Mouse (Mus musculus): Measurements from ENCODE around the gene Tssc4. TPM values are rescaled to one million over a fixed set of nuclear protein-coding genes. Genes with fewer than 3 reads are reported as not detected.

Gene Tssc4
- total RNA-seq, 2 experiments from 2014 or later, result 13.8 to 19.6 TPM

DNA sequence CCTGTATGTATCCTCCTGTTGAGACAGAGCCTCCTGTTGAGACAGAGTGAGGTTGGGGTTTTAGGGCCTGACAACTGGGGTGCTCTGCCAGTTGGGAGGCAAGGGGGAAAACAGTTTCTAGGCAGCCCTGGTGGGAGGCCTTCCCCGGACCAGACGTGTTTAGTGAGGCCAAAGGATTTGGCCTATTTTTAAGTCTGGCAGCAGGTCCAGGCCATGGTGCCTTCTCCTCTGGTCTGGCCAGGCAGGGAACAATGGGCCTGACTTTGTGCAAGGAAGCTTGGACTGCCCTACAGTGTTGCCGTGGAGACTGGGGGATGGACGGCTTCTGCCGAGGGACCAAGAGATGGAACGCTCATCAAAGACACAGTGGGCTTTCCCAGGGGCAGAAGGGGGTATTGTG lies 4.8 kb upstream of the Tssc4 start:
- intact Hi-C loops (cut with DNase I), result no loop called here
- DNase-seq (ENCODE audit: low spot score), result no peak

- DNase-seq (ENCODE audit: low spot score), result no peak
- intact Hi-C loops (cut with DNase I), result no loop called here
These were observed 3.4 kb upstream of the Tssc4 start for GRCm38 (mm10) chr7:143065692-143066091.

- intact Hi-C loops (cut with DNase I), result no loop called here
These were observed 1.6 kb upstream of the Tssc4 start for GRCm38 (mm10) chr7:143067469-143067868.

DNA sequence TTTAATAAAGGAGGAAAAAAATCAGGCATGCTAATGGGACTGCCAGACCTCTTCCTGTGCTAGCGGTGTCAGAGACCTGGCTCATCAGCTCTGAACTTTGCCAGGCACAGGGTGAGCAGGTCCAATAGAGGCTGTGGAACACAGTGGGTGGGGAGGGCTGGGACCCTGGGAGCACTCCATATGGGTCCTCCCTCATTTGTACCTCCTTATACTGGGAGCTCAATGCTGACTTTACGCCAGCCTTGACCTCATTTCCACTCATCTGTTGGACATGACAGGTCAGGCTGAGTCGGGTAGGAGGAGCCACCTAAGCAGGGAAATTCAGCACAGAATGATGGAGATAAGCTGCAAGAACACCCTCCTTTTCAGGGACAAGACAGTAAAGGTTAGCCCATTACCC lies 1.2 kb upstream of the Tssc4 start:
- intact Hi-C loops (cut with DNase I), result no loop called here
- DNase-seq (ENCODE audit: low spot score), result no peak

More at GRCm38 (mm10) chr7:143067469-143067868, 1.6 kb upstream of the Tssc4 start:
- DNase-seq (ENCODE audit: low spot score), result no peak

DNA sequence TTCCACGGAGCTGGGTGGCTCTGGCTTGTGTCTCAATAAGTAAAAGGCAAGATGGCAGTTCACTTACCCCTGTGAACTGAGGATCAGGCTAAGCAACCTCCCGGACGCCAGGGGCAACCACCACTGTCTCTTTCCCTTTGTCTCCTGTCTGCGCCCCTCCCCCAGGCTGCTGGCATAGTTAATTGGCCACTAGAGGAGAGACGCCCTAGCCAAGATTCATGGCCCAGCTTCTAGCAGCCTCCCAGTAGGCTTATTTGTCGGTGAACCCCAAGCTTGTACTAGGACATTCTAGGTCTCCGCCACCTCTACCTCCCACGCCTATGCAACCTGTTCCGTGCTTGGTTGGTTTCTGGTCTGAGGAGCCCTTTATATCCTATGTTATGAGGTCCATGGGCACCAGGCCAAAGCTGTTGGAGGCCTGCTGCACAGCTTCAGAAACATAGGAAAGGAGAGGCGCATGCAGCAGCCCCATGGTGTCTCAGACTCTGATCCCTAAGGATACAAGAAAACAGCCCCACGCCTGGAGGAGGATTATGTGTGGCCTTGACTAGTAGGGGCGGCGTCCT lies 650 bp upstream of the Tssc4 start:
- DNase-seq (ENCODE audit: low spot score), result no peak
- intact Hi-C loops (cut with DNase I), result no loop called here

- DNase-seq (ENCODE audit: low spot score), result no peak
- intact Hi-C loops (cut with DNase I), result loop anchor here (5.0 kb wide), 1 partner anchor 63 kb away; the partner anchor contains the start of gene Tspan32
These were observed 827 bp downstream of the Tssc4 start for GRCm38 (mm10) chr7:143069751-143070400.

- intact Hi-C loops (cut with DNase I), result loop anchor here (5.0 kb wide), 1 partner anchor 63 kb away; the partner anchor contains the start of gene Tspan32
These were observed 1.5 kb downstream of the Tssc4 start for GRCm38 (mm10) chr7:143070506-143071070.

GRCm38 (mm10) chr7:143072605-143073004 lies 3.6 kb downstream of the Tssc4 start:
- DNase-seq (ENCODE audit: low spot score), result no peak
- intact Hi-C loops (cut with DNase I), result loop anchor here (5.0 kb wide), 1 partner anchor 65 kb away; the partner anchor contains the start of gene Tspan32

More at GRCm38 (mm10) chr7:143070506-143071070, 1.5 kb downstream of the Tssc4 start:
- DNase-seq (ENCODE audit: low spot score), result no peak

- intact Hi-C loops (cut with DNase I), result loop anchor here (5.0 kb wide), 1 partner anchor 66 kb away; the partner anchor contains the start of gene Tspan32
- no peak for DNase-seq (ENCODE audit: low spot score)
These were observed 4.0 kb downstream of the Tssc4 start for GRCm38 (mm10) chr7:143073086-143073485.

DNA sequence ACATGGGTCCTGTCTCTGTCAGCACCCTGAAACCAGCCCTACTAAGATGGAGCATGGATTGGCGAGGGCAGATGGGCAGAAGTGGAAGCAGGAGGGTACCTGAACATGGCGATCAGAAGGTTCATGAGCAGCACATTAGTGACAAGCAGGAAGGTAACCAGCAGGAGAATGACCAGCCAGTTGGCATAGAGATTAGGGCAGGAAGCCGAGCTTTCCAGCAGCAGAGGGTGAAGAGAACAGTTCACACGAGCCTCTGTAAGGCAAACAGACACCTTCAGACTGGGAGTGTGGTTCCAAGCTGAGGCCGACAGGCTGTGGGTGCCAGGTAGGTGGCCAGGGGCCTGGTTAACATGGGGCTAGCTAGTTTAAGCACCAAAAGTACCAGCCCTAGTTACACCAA lies 6.3 kb downstream of the Tssc4 start:
- intact Hi-C loops (cut with DNase I), result no loop called here
- no peak for DNase-seq (ENCODE audit: low spot score)

DNA sequence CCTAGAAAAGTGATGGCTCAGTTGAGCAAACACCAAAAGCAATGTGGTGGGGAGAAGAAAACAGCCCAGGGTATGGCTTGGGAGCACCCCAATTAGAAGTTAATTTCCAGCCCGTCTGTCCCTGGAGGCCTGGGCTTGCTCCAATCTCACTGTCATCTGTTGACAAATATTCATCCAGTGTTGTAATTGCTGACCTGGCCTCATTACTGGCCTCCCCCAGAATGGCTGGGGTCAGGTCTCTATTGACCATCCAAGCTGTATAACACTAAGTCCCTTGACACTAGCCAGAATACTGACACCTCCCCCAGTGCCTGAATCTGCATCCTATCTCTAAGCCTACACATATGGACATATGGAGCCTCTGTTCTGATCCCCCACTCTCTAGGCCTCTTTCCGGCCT lies 8.3 kb downstream of the Tssc4 start:
- intact Hi-C loops (cut with DNase I), result no loop called here

DNA sequence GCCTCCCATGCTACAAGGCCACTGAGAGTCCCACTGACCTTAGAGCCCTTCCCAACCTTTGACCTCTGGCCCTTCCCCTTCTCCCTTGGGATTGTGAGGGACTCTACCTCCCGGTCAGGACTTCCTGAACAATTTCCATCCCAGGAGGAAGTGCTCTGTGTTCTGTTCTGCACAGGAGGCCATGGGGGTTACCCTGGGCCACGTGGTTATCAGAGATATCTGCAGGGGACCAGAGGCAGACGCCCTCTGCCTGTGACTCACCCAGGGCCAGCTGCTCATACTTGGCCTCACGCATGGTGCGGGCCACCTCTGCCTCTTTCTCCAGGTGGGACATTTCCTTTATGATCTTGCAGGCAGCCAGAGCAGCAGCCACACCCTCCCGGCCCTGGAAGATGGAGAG lies 13.0 kb downstream of the Tssc4 start:
- DNase-seq (ENCODE audit: low spot score), result no peak
- intact Hi-C loops (cut with DNase I), result no loop called here

More for the DNA sequence above, 8.3 kb downstream of the Tssc4 start:
- no peak for DNase-seq (ENCODE audit: low spot score)

- no peak for DNase-seq (ENCODE audit: low spot score)
- intact Hi-C loops (cut with DNase I), result no loop called here
These were observed 14.7 kb downstream of the Tssc4 start for GRCm38 (mm10) chr7:143083708-143084107.

- peak; percentile 37 for DNase-seq (ENCODE audit: low spot score)
- intact Hi-C loops (cut with DNase I), result loop anchor here (1.0 kb wide), 2 partner anchors 78 to 167 kb away; no protein-coding TSS in a partner anchor
These were observed 17.3 kb downstream of the Tssc4 start for GRCm38 (mm10) chr7:143086366-143086765.

DNA sequence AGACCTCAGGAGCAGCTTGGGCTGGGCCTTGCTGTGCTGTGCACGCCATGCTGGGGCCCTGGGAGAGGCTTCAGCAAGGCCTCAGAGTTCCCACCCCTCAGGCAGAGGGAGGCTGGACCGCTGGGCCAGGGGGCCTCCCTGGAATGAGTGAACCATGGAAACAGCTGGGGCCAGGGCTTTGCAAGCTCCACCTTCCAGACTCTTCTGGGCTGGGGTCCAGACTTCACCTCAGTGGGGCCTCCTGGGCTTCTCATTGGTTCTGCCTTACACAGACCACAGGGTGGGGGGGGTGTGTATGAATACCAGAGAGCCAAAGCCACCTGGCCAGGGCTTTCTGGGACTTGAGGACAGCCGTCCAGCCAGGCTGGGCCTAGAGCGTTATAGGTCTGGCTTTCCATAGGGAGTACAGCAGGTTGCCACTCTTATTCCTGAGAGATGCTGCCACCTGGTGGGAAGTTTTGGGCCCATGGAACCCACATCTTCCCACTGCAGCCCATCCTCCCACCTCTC lies 18.1 kb downstream of the Tssc4 start:
- intact Hi-C loops (cut with DNase I), result loop anchor here (1.0 kb wide), 1 partner anchor 193 kb away; no protein-coding TSS in a partner anchor
- DNase-seq (ENCODE audit: low spot score), result no peak

- no peak for DNase-seq (ENCODE audit: low spot score)
- intact Hi-C loops (cut with DNase I), result loop anchor here (2.0 kb wide), 2 partner anchors 59 to 373 kb away; no protein-coding TSS in a partner anchor
These were observed 24.8 kb downstream of the Tssc4 start for GRCm38 (mm10) chr7:143093847-143094246.

GRCm38 (mm10) chr7:143094592-143095553 lies 25.8 kb downstream of the Tssc4 start, which contains the start of gene Trpm5:
TSS of gene Trpm5 (minus strand) at chr7:143094642.
- intact Hi-C loops (cut with DNase I), result loop anchor here (1.0 to 2.0 kb wide), 3 partner anchors 43 to 372 kb away; no protein-coding TSS in a partner anchor
- peak; percentile 49 for DNase-seq (ENCODE audit: low spot score)

GRCm38 (mm10) chr7:143095554-143095907 lies 26.5 kb downstream of the Tssc4 start:
- DNase-seq (ENCODE audit: low spot score), result no peak
- intact Hi-C loops (cut with DNase I), result loop anchor here (1.0 to 2.0 kb wide), 3 partner anchors 43 to 371 kb away; no protein-coding TSS in a partner anchor

- DNase-seq (ENCODE audit: low spot score), result no peak
- intact Hi-C loops (cut with DNase I), result no loop called here
These were observed 31.7 kb downstream of the Tssc4 start for GRCm38 (mm10) chr7:143100759-143101158.

Data from heart, postnatal 25 days (tissue).